Mouse (Mus musculus): ENCODE measurements around the gene Oaz2.

Gene Oaz2

DNA sequence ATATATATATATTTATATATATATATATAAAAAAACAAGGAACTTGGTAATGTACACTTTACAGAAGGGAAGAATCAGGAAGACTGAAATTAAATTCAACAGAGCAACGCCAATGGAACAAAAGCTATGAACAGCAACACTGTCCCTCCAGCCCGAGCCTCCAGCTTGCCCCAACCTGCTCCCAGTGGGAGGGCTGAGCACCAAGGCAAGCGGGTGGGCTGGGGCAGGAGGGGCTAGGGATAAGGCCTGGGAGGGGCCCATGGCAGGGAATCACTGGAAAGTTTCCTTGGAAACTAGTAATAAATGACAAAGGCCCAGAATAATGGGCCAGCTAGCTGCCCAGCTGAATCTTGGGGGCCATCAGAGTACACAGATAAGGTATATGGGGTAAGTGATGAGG, 24.7 kb downstream of the Oaz2 start:
- DNase-seq (ENCODE audit: low read depth, low spot score) = no peak

- DNase-seq (ENCODE audit: low read depth, low spot score) = peak; percentile 36
These were observed 25.3 kb downstream of the Oaz2 start for GRCm38 (mm10) chr9:65692959-65693603.

- no peak for DNase-seq (ENCODE audit: low read depth, low spot score)
These were observed 27.8 kb downstream of the Oaz2 start for GRCm38 (mm10) chr9:65695646-65696045.

- DNase-seq (ENCODE audit: low read depth, low spot score) = no peak
These were observed 28.5 kb downstream of the Oaz2 start for GRCm38 (mm10) chr9:65696337-65696736.

DNA sequence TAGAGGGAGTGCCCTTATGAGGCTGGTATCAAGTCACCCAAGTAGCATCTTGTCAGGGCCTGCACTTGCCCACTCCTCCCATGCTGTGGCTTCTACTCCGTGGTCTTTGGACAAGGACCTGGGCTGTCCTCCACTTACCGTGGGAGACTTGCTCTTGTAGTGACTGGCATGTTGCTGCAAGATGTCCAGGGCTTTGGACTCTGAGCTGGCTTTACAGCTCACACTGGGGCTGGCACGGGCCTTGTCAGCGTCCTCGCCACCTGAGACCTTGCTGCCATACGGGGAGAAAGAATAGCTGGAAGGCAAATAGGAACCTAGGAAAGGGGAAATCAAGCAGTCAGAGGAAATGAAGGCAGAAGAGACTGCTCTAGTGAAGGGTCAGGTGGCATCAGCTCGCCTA, 29.6 kb downstream of the Oaz2 start:
- DNase-seq (ENCODE audit: low read depth, low spot score) = no peak

DNA sequence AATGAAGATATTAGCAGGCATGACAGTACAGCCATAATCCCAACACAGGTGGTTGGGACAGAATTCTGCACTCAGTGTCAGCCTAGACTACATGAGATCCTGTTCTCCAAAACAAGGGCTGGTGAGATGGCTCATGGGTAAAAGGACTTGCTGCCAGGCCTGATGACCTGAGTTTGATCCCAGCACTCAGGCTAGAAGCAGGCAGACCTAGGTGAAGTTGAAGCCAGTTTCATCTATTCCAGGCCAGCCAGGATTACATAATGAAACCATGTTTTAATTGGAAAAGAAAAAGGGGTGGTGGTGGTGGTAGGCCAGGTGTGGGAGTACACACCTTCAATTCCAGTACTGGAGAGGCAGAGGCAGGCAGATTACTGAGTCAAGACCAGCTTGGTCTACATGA, 30.2 kb downstream of the Oaz2 start:
- DNase-seq (ENCODE audit: low read depth, low spot score) = no peak

DNA sequence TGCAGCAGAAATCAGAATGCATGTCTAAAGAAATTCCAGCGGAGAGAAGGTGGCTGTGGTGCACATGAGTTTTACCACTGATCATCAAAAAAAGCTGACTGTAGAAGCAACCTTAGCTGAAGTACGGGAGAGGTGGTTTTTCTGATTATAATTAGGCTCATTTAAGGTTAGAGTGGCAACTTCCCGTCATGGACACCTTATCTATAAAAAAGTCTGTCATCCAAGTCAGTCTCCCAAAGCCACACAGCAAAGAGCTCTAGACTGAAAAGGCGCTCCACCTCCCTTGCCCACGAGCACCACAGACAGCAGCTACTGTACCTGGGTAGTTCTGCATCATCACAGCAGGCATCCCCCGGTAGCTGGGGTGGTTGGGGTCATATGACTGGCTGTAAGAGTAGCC, 32.7 kb downstream of the Oaz2 start:
- no peak for DNase-seq (ENCODE audit: low read depth, low spot score)

DNA sequence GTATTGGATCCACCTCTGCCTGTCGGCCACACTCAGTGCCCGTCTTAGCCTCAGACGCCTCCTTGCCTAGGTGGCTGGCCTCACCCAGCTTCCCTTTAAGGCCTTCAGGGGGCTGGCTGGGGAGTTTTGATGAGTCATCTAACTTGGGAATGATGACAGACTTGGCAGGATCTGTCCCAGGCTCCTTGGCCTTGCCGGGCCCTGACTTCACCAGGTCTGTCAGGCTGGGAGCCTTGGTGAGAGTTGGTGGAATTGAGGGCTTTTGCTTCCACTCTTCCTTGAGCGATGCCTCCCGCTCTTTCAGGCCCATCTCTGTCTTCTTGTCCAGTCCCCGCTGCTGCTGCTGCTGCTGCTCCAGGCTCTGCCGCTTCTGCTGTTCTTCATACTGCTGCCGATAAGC, 34.5 kb downstream of the Oaz2 start:
- no peak for DNase-seq (ENCODE audit: low read depth, low spot score)

DNA sequence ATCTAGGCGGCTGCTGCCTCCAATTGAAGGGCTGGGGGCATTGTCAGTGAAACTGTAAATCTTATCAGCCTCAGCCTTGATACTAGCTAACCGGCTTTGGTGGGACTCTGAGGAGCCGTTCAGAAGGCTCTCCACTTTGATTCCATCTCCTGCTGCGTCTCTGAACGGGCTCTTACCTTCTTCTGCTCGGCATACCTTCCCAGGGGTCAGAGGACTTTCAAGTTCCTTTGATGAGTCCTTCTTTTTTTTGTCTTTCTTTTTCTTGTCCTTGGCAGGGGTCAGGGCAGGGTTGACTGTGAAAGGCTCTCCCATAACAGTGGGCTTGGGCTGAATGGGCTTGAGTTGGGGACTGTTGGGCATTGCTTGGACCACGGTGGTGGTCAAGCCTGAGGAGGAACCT, 35.4 kb downstream of the Oaz2 start:
- no peak for DNase-seq (ENCODE audit: low read depth, low spot score)

- DNase-seq (ENCODE audit: low read depth, low spot score) = no peak
These were observed 36.3 kb downstream of the Oaz2 start for GRCm38 (mm10) chr9:65703926-65704595.

DNA sequence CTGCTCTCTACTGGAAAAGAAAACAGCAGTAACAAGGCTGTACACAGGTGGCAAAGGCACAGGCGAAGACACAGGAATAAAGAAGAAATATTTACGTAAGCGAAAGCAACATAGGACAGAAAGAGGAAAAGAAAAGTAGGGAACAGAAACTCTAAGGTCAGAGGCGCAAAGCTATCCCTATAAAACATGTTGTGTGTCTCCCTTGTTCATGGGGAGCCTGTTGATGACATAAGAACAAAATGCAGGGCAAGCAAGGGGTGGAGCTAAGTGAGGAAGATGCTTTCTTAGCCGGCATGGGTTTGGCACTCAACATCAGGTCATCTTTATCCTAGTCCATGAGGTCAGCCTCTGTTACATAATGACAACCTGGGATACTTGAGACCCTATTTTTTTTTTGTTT, 50.4 kb downstream of the Oaz2 start:
- no peak for DNase-seq (ENCODE audit: low read depth, low spot score)

DNA sequence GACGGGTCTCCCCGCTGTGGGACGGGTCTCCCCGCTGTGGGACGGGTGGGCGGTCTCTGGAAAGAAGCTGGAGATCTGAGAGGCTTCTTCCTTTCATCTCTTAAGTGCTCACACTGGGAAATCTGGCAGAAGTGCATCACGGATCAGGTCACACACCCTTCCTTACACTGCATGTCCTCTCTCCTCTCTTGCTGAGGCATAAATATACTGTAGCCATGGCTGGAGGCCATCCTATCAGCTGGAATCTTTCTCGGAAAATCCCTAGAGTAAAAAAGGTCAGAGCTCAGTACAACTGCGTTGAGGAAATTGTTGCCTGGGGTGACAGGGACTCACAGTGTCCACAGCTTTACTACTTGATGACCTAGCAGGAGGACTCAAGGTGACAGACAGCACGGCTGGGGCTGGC, 53.4 kb downstream of the Oaz2 start:
- no peak for DNase-seq (ENCODE audit: low read depth, low spot score)

- no peak for DNase-seq (ENCODE audit: low read depth, low spot score)
These were observed 56.9 kb downstream of the Oaz2 start for GRCm38 (mm10) chr9:65724471-65725290.

GRCm38 (mm10) chr9:65725291-65725622, 57.5 kb downstream of the Oaz2 start:
- no peak for DNase-seq (ENCODE audit: low read depth, low spot score)

DNA sequence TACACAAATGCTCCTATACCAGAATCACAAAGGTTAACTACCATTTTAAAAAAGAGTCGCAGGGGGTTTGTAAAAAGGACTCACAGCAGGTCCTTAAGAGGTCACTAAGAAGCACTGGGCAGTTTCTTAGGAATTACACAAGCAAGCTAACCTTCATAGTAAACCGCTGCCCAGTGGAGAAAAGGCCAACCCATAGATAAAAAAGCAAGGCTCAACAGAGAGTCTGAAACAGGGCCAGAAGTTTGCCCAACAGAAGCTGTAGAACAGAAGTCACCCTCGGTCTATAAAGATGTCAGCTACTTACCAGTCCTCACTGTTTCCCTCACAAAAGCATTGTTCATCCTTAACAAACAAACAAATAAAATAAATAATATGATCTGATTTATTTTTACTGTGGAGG, 58.6 kb downstream of the Oaz2 start:
- no peak for DNase-seq (ENCODE audit: low read depth, low spot score)

- DNase-seq (ENCODE audit: low read depth, low spot score) = no peak
These were observed 59.7 kb downstream of the Oaz2 start for GRCm38 (mm10) chr9:65727491-65727890.

GRCm38 (mm10) chr9:65728588-65728987, 60.8 kb downstream of the Oaz2 start:
- DNase-seq (ENCODE audit: low read depth, low spot score) = no peak

- no peak for DNase-seq (ENCODE audit: low read depth, low spot score)
These were observed 67.1 kb downstream of the Oaz2 start for GRCm38 (mm10) chr9:65734931-65735330.

Data from forelimb bud, embryonic 11.5 days (tissue).